Mouse (Mus musculus) liver, embryonic 14.5 days (tissue): ENCODE results near the gene Apoa1.

Experiments used
- CTCF ChIP-seq: IDR thresholded peaks from 2 replicates; pipeline ENCODE4 v1.5.1; 2016; ENCODE audit warnings: antibody characterized with exemption, low read depth, control low read depth
- EP300 ChIP-seq: IDR thresholded peaks from 2 replicates; pipeline ENCODE4 v1.6.1; 2016; ENCODE audit warnings: antibody characterized with exemption, low read depth

DNA sequence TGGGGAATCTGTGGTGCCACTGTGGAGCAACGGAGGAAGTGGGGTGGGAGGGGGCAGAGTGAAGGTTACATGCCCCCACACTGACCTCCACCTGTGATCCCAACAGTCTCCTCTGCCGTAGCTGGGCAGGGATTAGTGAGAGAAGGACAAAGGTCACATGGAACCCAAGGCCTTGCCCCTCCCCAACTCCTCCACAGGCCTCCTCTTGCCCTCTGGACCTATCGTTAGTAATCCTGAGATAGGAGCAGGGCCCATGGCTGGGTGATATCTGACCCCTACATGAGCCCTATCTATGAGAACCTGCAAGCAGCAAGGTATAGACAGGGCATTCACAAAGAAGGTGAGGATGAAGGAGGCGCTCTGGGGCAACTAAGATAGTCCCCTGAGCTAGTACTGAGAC, 7.3 kb downstream of the Apoa1 start:
- TF ChIP-seq CTCF, result no peak
- TF ChIP-seq EP300, result no peak
